Mouse (Mus musculus) cerebellum, adult 9-11 months (tissue): ENCODE results near the gene Gtf2h3.
"Not testable (repeated sequence)": the region's sequence is repeated elsewhere in the genome, so short reads cannot be mapped to it uniquely, and the experiment has no call there.

Experiments
- DNase-seq: peaks from one replicate; pipeline ENCODE4 v3.0.0; 2022

Gene Gtf2h3

DNA sequence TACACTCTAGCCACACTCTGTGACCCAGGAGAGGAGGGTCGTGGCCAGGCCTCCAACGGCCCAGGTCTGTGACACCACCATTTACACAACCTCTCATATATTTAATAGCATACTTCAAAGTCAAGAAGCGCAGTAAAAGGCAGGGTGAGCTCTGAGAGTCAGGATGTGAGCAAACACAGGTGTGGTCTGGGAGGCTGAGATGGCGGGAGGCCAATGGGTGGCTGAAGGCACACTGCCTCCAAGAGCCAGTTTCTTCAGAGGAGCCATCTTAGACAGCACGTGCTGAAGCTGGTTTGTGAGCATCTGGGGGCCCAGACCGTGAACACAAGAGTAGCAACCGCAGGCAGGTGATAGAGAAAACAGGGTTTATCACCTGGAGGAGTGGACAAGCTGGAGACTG lies 3.5 kb upstream of the Gtf2h3 start:
- no peak for DNase-seq

DNA sequence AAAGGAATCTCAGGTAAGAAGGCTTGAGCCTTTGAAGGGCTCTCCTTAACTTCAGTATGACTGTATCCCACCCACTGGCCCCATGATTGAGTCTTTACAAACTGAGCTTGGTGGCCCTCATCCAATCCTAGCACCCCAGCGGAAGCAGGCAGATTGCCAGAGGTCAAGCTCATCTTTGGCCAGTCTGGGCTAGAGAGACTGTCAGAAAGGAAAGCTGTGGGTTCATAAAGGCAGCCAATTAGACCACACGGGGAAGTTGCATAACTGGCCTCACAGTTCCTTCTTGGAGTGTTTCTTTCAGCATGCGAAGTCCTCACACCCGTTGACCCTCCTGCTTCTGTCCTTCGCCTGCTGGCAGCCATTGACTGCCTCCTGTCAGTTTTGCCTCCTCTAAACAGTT lies 3.6 kb downstream of the Gtf2h3 start:
- DNase-seq, result no peak

DNA sequence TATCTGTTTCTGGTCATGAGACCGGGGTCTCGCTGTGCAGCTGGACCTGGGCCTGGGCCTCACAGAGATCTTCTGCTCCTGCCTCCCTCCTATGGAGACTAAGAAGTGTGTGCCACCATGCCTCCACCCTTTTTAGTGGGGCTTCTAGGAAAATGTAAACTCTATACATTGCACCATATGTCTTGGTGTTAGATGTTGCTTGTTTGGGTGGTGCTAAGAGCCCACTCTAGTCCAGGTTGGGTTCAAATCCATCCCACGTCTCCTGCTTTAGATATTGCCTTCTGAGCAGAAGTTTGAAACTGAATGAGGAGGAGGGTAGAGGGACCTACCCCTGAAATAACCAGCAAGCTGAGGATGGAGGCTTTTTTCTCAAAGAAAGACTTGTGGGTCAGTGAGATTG lies 13.8 kb downstream of the Gtf2h3 start:
- DNase-seq, result no peak

DNA sequence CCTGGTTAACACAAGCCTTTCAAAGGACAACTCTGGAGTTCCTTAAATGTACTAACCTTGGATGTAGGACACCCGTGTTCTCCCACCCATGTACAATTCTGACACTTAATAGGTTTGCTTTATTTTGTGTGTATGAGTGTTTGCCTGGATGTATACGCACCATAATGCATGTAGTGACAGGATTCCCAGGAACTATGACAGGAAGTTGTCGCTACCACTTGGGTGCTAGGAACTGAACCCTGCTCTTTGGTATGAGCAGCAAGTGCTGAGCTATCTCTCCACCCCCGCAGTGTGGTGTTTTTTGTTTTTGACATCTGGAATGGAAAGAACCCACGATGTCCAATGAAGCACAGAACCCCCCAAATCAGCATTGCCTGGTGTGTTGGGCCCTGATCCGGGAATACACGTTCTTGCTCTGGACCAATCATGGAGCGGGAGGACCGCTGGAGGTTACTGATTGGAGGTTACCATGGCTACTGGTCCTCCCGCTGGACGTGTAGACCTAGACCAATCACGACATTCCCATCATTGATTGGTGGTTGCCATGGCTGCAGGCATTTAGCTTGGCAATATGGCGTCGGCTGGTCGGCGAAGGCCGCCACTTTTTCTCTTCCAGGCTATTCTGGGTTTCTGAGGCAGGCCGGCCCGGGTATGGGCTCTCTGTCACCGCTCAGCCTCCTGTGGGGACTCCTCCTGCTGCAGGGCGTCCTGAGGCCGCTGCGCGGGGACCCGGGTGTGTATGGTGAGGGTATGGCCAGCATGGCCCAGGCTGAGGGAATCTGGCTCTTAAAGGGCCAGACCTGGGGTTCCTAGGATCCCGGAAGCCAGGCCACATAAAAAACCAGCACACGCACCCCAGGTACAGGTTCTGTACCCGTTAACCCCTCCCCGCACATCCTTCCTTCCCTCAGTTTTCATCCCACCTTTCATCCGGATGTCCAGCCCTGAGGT lies 19.6 kb downstream of the Gtf2h3 start:
- peak; percentile 96 for DNase-seq

DNA sequence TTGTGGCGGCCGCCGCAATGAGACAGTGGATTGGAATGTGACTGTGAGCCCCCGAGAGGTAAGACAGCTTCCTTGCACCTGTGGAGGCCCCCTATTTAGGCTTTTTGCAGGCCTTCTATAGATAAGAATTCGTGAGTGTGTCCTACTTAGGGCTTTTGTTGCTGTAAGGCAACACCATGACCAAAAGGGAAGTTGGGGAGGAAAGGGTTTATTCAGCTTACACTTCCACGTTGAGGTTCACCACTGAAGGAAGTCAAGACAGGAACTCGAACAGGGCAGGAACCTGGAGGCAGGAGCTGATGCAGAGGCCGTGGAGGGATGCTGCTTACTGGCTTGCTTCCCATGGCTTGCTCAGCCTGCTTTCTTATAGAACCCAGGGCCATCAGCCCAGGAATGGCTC lies 20.8 kb downstream of the Gtf2h3 start:
- not testable (repeated sequence) for DNase-seq

DNA sequence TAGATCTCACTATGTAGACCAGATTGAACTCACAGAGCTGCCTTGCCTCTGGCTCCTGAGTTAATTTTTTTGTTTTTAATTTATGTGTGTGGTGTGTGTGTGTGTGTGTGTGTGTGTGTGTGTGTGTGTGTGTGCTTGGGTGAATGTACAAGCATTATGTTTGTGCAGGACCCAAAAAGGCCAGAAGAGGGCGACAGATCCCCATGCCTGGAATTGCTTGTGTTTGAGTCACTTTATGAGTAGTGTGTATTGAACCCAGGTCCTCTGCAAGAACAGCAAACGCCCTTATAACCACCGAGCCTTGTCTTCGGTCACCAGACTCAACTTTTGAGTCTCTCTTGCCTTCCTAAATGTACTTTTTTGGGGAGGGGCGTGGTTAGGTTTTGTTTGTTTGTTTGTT lies 23.4 kb downstream of the Gtf2h3 start:
- no peak for DNase-seq

DNA sequence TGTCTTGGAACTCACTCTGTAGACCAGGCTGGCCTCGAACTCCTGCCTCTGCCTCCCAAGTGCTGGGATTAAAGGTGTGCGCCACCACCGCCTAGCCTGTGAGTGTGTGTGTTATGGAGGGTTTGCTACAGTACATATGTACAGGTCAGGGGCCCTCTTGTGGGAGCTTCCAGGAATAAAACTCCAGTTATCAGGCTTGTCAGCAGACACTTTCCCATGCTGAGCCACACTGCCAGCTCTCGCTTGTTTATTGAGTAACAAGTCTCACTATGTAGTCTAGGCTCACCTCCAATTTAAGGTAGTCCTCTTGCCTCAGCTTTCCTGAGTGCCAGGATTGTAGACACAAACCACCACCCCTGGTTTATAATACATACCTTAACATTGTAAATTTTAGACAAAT lies 25.4 kb downstream of the Gtf2h3 start:
- no peak for DNase-seq

DNA sequence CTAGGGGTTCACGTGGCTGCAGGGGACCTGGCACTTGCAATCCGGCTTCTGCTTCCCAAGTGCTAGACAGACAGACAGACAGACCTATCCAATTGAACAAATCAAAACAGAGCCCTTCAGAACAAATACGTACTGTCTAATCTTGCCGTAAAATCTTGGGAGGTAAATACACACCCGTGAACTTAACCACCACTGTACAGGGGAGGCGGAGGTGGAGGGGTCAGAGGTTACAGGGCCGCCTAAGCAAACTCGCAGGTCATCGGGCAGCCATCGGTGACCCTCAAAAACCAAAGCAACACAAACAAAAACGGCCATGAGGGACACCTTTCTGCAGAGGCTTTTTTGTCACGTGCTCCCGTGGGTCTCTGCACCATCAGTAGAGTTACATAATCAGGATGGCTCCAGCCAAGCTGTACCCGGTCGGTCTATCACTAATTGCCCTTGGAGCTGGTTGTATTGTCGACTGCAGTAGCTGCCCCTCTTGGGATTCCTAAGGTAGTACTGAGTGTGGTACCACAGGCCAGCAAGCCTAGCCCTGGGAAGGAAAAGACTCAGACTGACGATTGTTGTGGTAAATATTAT lies 26.2 kb downstream of the Gtf2h3 start:
- DNase-seq, result no peak

DNA sequence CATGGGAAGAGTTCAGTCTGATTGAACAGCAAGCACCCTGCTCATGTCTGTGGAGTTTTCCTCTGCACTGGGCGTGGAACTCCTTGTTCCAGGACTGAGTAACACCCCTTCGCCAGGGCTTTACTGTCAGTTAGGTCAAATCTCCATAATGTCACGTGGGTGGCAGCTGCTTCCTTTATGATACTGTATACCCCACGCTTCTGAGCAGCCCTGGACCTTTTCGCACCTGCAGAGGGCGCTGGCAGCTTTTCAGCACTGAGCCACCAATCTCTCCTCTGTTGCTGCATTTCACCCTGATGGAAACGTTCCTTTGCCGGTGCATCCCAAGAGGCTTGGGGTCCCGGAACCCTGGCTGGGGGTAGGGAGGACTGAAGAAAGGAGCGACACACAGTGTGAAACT lies 32.0 kb downstream of the Gtf2h3 start:
- no peak for DNase-seq

DNA sequence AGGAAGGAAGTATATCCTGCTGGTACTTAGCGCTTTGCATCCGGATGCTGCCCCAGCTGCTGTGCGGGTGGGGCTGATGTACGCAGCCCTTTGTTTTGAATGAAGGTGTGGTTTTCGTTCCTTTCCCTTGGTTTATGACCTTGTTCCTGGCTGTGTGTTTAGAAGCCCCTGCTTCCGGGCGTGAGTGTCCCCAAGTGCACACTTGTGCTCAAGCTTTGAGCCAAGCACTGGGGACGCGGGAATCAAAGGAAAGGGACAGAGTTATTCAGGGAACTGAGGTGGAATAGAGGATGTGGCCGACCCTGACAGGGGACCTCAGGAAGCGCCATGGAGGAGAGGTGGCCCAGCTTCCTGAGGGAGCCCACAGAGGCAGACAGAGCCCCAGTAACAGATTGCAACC lies 35.8 kb downstream of the Gtf2h3 start:
- DNase-seq, result no peak

DNA sequence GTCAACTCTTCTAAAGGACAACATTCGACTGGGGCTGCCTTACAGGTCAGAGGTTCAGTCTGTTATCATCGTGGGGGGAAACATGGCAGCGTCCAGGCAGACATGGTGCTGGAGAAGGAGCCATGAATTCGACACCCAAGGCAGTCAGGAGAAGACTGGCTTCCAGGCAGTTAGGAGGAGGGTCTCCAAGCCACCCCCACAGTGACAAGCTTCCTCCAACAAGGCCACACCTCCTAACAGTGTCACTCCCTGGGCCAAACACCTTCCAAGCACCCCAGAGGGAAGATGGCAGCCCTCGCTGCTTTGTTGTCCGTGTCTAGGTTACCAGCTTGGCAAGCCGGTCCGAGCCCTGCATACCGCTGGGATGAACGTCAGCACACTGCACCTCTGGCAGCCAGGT lies 39.8 kb downstream of the Gtf2h3 start:
- DNase-seq, result no peak

DNA sequence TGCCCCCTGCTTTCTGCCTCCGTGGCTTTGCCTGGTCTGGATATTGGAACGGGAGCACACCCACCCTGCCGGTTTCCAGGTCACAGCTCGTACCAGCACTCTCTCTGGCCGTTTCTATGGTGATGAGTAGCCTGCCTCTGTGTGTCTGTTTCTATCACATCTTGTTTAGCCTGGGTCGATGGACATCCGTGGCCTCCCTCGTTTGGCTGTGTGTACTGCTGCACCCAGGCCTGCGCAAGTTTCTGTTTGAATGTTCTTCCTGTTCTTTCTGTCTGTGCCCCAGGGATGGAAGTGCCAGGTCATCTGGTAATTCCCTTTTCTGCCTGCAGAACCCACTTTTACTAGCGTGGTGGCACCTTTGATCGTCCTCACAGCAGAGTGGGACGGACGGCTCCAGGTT lies 42.4 kb downstream of the Gtf2h3 start:
- DNase-seq, result no peak

DNA sequence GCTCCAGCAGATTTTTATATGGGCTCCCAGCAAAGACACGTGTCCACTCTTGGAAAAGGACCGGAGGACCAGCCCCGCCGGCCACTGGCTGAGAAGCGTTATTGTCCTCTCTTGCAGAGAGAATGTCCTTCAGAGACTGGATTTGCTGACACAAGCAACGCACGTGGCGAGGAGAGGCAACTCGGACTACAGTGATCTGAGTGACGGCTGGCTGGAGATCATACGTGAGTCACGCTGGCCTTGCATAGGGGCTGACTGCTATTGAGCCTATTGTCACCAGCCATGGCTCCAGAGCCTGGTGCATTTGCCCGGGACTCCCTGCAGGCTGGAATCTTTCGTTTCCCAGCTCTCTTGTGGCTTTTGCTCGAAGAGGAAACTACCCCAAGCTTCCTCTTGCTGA lies 44.0 kb downstream of the Gtf2h3 start:
- no peak for DNase-seq

DNA sequence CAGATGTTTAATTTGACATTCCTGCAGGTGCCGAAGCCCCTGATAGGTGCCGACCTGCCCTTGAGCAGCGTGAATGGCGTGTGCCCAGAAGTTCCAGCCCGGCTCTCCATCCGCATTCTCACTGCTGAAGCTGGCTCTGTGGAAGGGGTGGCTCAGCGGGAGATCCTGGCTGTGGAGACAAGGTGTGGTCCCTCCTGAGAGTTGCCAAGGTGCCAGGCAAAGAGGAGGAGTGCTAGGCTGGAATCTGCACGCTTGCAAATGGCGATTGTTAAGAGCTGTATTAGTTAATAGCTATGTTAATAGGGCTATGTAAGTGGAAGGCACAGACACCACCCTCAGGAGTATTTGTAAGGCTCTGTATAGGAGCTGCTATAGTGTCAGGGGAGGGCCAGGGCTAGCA lies 45.4 kb downstream of the Gtf2h3 start:
- DNase-seq, result no peak

DNA sequence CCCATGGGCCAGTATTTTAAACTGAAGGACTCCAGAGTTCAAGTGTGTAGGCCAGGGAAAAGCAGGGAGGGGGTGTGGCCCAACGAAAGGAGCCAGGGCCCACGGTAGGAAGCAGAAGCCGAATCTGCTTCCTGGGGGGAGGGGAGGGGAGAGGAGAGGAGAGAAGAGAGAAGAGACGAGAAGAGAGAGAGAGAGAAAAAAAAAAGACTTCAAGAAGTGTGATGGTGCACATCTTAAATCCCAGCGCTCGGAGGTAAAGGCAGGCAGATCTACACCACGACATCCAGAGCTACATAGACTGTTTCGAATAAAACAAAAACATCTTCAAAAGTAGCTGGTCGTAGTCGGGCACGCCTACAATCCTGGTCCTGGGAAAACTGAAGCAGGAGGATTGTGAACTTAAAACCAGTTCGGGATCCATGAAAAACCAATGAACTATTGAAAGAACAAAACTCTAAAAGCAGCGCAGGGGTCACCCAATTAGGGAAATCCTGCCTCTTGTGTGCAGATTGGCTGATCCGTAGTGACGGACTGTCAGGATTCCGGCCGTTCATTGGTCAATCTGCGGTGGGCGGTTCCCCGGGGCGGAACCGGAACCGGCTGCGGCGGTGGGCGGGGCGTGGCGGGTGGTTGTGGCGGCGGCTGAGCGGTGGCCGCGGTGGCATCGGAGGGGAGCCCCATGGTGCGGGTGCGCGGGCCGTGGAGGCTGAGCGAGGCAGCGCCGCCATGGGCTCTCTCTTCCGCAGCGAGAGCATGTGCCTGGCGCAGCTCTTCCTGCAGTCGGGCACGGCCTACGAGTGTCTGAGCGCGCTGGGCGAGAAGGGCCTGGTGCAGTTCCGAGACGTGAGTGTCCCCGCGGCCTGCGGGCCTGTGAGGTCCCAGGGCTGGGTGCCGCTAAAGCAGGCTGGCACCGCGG lies 49.8 kb downstream of the Gtf2h3 start, which contains the start of gene Atp6v0a2:
Gene Atp6v0a2, plus strand, starts transcription at position 129 of the 916 bp plus-strand sequence.
- peak; percentile 91 for DNase-seq

DNA sequence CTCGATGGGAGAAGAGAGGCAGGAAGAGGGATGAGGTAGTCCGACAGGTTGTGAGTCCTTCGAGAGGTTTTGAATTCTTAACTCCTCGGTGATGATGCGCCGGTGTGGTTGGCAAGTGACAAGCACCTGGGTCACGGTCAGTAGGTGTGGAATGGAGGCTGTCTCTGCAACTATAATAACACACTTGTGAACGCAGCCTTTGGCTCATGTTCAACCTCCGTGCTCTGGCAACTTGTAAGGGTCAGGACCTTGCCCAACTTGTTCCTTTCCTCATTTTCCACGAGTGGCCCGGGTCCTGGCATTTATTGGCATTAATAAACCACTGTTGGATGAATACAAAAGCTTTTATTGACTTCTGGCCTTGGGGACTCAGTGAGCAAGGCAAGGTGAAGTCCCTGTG lies 50.7 kb downstream of the Gtf2h3 start:
- peak; percentile 31 for DNase-seq

DNA sequence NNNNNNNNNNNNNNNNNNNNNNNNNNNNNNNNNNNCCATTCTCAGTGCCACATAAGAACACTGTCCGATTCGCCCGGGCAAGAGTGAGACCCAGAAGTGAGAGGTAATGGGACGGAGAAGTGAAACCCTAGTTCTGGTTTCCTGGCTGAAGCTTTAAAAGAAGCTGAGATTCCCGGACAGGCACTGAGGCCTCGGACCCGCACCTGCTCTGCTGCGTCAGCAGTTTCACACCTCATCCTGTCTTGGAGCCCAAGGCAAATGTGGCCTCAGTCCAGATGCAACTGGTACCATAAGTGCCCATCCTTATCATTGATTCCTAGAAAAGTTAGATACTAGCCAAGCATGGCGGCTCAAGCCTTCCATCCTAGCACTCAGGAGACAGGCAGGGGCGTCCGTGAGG lies 52.7 kb downstream of the Gtf2h3 start:
- DNase-seq, result no peak

DNA sequence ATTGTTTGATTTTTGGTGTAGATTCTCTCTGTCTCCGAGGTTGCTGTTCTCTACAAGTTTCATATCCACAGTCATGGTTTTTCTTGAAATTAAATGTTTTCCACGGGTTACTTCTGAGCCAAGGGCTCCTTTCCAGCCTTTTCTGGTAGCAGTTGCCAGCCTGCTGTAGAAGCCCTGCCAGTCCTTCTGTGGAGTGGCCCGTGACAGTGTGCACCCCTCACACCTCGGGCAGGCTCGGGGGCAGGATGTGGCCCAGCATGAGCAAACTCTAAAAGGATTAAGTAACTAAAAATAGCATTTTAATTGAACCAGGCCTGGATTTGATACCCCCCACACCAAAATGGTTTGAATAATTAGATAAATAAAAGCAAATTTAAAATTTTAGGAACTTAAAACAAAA lies 53.5 kb downstream of the Gtf2h3 start:
- DNase-seq, result no peak

DNA sequence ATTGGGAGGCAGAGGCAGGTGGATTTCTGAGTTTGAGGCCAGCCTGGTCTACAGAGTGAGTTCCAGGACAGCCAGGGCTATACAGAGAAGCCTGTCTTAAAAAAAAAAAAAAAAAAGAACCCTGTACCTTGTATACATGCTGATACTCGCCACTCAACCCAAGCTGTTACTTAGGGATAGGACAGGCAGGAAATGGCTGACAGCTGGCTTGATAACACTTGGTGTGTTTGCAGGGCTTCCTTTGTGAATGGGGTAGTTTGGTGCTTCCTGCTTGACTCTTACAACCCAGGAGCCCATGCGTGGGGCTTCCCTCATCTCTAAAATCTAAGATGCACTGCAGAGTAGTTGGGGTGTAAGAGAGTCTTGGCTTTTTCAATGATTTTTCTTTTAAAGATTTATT lies 54.5 kb downstream of the Gtf2h3 start:
- no peak for DNase-seq

DNA sequence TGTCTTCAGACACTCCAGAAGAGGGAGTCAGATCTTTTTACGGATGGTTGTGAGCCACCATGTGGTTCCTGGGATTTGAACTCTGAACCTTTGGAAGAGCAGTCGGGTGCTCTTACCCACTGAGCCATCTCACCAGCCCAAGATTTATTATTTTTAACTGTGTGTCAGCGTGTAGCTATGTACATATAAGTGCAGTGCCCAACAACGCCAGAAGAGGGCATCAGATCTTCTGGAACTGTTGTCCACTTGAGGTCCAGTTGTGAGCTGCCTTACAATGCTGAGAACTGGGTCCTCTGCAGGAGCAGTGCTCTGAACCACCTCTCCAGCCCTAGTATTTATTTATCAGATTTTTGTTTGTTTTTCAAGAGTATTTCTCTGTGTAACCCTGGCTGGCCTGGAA lies 56.1 kb downstream of the Gtf2h3 start:
- not testable (repeated sequence) for DNase-seq

DNA sequence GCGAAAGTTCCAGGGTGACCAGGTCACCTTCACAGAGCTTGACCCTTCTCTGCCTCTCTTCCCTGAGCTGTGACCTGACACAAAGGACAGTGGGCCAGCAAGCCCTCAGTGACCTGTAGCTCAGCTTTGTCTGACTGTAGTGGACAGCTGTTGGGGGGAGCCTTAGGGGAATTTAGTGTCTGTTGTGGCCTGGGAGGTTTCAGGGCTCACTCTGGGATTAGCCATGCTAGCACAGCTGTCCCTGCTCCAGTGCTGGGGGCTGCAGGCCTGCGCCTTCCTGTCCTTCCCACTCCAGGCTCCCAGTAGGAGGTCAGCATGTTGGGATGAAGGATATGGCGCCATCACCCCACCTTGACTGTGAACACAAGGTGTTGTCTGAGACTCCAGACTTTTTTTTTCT lies 57.2 kb downstream of the Gtf2h3 start:
- DNase-seq, result no peak

DNA sequence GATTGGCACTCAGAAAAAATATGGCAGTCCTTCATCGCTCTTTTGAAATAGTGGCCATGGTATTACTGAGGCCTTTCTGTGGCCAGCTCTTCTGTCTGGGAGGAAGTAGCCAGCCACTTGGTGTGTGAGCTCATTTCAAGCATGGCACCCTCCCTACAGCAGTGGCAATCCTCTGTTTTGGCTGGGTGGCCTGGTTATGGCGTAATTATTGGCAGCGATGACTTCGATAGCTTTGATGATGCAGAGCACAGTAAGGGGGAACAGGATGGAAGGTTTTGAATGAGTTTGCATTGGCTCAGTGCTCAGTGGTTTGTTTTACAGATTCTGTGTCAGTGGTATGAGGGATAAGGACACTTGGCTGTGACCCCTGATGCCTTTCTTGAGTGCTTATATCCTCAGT lies 57.8 kb downstream of the Gtf2h3 start:
- no peak for DNase-seq

DNA sequence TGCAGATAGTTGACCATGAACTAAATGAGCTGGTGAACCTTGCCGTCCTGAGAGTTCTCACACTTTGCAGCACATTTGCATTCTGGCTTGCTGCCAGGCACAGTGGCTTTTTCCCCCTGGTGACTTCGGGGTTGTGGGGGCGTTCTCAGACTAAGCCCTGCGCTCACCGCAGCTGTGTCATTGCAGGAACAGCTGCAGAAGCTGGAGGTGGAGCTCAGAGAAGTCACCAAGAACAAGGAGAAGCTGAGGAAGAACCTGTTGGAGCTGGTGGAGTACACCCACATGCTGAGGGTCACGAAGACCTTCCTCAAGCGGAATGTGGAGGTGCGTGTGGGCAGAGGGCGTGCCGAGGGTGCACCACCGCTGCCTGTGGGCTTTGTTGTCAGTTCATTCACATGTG lies 58.4 kb downstream of the Gtf2h3 start:
- DNase-seq, result no peak

DNA sequence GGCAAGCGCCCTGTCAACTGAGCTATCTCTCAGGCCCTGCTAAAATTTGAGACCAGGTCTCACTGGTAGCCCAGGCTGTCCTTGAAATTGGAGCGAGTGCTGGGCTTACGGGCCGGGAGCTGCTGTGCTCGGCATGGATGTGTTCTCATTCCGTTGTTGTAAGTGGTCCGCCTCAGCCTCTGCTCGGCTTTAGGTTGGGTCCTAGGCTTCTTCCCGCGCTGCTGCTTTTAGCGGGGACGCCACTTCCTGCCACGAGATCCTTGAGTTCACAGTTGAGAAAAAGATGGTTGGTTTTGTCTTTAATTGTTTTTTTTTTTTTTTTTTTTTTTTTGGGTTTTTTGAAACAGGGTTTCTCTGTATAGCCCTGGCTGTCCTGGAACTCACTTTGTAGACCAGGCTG lies 58.9 kb downstream of the Gtf2h3 start:
- no peak for DNase-seq
